Mouse (Mus musculus) erythroblast, embryonic 14.5 days (primary cell): ENCODE data around the gene Ipo8. TPM values are rescaled to one million over a fixed set of nuclear protein-coding genes. Genes with fewer than 3 reads are reported as not detected.
A peak's percentile ranks its signal among the peaks of the same experiment; 100 is the strongest.

ENCODE experiments used
- H3K27me3 ChIP-seq: 2 replicates; pipeline ENCODE4 v1.6.1; 2012; ENCODE audit warnings: inconsistent platforms; ENCODE audit not compliant: control insufficient read depth
- H3K36me3 ChIP-seq: 2 replicates; pipeline ENCODE4 v1.6.1; 2012; ENCODE audit warnings: mild to moderate bottlenecking, inconsistent platforms; ENCODE audit not compliant: control insufficient read depth
- H3K4me1 ChIP-seq: 2 replicates; pipeline ENCODE4 v1.6.1; 2012; ENCODE audit warnings: inconsistent platforms; ENCODE audit not compliant: control insufficient read depth
- H3K4me3 ChIP-seq: replicated peaks from 2 replicates; pipeline ENCODE3; 2012; ENCODE audit warnings: moderate library complexity, mild to moderate bottlenecking, inconsistent platforms
- H3K9me3 ChIP-seq: 2 replicates; pipeline ENCODE4 v1.6.1; 2012; ENCODE audit warnings: low read length, inconsistent platforms, mixed read lengths; ENCODE audit not compliant: control insufficient read depth
- GATA1 ChIP-seq: IDR thresholded peaks from 2 replicates; pipeline ENCODE4 v1.6.1; 2012; ENCODE audit warnings: low read length, inconsistent platforms, mixed read lengths
- TAL1 ChIP-seq: IDR thresholded peaks from 3 replicates; pipeline ENCODE4 v1.6.1; 2012; ENCODE audit warnings: low read length, inconsistent platforms, mixed read lengths
- polyA plus RNA-seq: library from polyadenylated mRNA; stranded (reverse); fragments of >175 nt; gene quantifications from 2 replicates; pipeline ENCODE4 v1.2.3, GENCODE M21; 2012

Gene Ipo8
- 0.09 and 0.10 TPM in 2 replicates for polyA plus RNA-seq

DNA sequence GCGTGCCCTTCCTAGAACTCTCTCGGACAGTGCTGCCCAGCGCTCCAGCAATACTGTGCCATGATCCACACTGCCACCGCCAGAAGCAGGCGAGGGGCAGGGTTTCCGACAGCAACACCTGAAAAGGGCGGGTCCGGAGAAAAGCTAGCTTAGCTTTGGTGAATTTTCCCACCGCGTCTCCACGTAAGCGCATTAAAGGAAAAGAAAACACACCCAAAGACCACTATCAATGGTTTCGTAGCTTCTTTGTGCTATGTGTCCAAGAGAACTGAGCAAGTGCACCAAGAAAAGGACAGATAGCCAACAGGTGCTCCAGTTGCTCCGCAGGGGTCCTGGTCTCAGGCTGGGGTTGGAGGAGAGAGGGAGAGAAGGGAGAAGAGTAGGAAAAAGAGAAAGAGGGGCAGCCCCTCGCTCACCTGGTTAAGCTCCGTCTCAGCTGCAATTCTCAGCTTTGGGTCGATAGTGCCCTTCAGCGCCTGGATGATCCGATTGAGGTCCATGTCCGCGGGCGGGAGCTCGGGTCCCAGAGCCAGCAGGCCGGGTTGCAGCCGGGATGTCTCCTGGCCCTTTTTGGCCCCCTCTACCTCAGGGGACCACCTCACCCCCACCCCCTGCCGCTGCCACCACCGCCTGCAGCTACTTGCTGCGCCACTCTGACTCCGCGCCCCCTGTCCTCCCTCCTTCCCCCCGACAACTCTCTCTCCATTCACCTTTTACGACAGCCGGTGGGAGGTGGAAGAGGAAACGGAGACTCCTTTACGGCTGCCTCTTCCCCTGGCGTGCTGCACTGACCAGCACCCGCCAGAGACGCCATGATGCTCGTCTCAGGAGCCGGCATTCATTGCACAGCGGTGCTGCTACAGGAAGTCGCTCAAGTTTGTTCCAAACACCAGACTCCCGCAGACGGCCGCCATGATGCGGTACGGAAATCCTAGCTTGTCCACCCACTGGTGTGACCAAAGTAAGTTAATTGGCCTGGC lies at the start of gene Ipo8:
Gene Ipo8, minus strand, starts transcription at position 720 of the 980 bp plus-strand sequence.
- Histone ChIP-seq H3K4me1 (peaks cover 25% of the 10 kb centered on the region), H3K9me3 (peaks cover 3% of the 10 kb centered on the region; the same call in 1 of the 2 replicates), H3K36me3 (peaks cover 7% of the 10 kb centered on the region), H3K4me3 (peak within 1 kb of the TSS; percentile 94), H3K27me3 (no peaks in the 10 kb centered on the region)
- no peak for TF ChIP-seq GATA1
- TF ChIP-seq TAL1 = no peak

DNA sequence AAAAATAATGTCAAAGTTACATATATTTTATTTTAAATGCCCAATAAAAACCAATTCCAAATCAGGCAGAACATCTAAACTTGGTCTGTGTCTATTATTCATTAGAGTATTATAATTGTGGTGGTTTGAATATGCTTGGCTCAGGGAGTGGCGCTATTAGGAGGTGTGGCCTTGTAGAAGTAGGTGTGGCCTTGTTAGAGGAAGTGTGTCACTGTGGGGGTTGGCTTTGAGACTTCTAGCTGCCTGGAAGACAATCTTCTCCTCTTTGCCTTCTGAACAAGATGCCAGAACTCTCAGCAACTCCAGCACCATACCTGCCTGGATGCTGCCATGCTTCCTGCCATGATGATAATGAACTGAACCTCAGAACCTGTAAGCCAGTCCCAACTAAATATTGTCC lies 42.6 kb upstream of the Ipo8 start:
- Histone ChIP-seq H3K36me3 (peaks cover 9% of the 10 kb centered on the region), H3K4me1 (no peaks in the 10 kb centered on the region), H3K27me3 (no peaks in the 10 kb centered on the region), H3K9me3 (no peaks in the 10 kb centered on the region), H3K4me3 (no peak overlapping the region)
- TF ChIP-seq TAL1 (no peak), GATA1 (no peak)

DNA sequence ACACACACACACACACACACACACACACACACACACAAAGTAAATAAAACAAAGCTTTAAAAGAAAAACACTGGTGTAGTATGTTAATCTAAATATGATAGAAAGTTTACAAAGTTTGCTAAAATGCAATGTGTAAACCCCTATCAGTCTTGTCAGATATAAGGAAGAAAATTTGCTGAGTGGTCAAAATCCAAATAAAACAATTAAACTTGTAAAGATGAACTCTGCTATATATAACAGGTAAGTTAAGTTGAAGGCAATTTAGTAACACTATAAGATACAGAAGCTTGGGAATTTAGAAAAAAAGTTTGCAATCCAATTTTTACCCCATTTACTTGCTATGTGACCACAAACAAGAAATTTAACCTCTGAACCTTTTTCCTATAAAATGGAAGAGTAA lies 14.4 kb upstream of the Ipo8 start:
- Histone ChIP-seq H3K4me3 (no peak overlapping the region), H3K9me3 (no peaks in the 10 kb centered on the region), H3K4me1 (no peaks in the 10 kb centered on the region), H3K36me3 (peaks cover 9% of the 10 kb centered on the region), H3K27me3 (no peaks in the 10 kb centered on the region)
- TF ChIP-seq TAL1 = no peak
- TF ChIP-seq GATA1 = no peak

DNA sequence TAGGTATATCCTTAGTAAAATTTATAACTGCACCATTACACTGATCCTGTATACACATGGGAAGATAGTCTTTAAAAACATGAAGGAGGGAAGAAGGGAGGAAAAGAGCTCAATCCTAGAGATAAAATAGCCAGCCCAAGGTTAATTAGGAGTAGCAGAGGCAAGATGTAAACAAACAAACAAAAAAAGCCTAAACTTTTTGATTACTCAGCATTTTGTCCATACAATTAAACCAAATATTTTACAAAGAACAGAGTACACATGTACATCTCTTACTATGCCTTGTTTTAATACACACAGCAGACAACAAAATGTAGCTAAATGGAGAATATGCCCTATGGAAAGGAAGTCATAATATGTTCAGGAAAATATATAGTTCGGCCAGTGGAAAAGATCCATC lies 10.5 kb upstream of the Ipo8 start:
- Histone ChIP-seq H3K27me3 (no peaks in the 10 kb centered on the region), H3K4me1 (no peaks in the 10 kb centered on the region), H3K36me3 (peaks cover 7% of the 10 kb centered on the region), H3K9me3 (no peaks in the 10 kb centered on the region), H3K4me3 (no peak overlapping the region)
- no peak for TF ChIP-seq TAL1

DNA sequence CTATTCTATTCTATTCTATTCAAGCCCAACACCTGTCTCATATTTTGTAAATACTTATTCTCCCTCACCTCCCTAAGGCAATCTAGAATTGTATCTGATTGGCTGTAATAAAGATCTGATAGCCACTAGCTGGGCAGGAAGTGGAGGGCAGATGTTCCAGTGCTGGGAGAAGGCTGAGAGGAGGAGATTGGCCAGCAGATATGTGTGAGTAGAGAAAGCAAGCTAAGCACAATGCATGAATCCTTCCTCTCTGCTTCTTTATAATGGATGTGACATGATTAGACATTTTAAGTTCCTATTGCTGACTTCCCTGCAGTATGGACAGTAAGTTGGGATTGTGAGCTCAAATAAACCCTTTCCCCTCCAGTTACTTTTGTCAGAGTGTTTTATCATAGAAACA lies 7.2 kb upstream of the Ipo8 start:
- TF ChIP-seq GATA1 (no peak), TAL1 (no peak)
- no peak overlapping the region for H3K4me3 ChIP-seq
- no peaks in the 10 kb centered on the region for H3K27me3 ChIP-seq
- no peaks in the 10 kb centered on the region for H3K4me1 ChIP-seq
- peaks cover 7% of the 10 kb centered on the region for H3K36me3 ChIP-seq
- H3K9me3 ChIP-seq = peaks cover 3% of the 10 kb centered on the region; the same call in 1 of the 2 replicates

DNA sequence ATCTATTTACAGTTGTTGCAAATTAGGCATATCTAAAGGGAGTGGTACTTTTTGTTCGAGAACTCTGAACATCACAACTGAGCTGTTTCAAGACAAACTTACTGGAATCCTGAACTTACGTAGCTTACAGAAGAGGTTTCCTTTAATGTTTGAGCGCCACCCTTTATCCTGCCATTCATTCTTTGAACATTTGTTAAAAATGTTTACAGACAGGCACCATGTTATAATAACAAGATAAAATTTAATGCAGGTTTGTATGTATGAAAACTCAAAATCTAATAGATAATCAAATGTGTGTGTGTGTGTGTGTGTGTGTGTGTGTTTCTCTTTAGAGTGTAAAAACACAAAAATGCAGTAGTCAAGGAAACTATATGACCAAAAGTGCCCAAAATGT lies 458 bp upstream of the Ipo8 start:
- peaks cover 3% of the 10 kb centered on the region; the same call in 1 of the 2 replicates for H3K9me3 ChIP-seq
- peaks cover 23% of the 10 kb centered on the region for H3K4me1 ChIP-seq
- TF ChIP-seq TAL1 = no peak
- TF ChIP-seq GATA1 = no peak
- peak overlapping the region; percentile 94 for H3K4me3 ChIP-seq
- peaks cover 7% of the 10 kb centered on the region for H3K36me3 ChIP-seq
- no peaks in the 10 kb centered on the region for H3K27me3 ChIP-seq

DNA sequence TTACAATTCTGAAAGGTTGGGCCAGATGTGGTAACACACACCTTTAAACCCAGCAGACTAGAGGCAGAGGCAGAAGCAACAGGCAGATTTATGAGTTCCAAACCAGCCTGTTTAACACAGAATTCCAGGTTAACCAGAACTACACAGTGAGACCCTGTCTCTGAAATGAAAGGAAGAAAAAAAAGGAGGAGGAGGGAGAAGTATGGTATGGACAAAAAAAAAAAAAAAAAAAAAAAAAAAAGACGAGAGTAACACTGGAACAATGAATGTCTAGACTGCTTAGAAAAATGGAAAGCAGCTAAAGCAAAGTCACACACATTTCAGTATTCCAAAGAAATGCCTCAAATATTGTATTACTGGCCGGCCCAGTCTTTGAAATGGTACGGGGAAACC lies 916 bp downstream of the Ipo8 start:
- Histone ChIP-seq H3K9me3 (peaks cover 3% of the 10 kb centered on the region; the same call in 1 of the 2 replicates), H3K4me3 (peak overlapping the region; percentile 94), H3K36me3 (peaks cover 7% of the 10 kb centered on the region), H3K4me1 (peaks cover 25% of the 10 kb centered on the region), H3K27me3 (no peaks in the 10 kb centered on the region)
- TF ChIP-seq TAL1 = no peak
- no peak for TF ChIP-seq GATA1

DNA sequence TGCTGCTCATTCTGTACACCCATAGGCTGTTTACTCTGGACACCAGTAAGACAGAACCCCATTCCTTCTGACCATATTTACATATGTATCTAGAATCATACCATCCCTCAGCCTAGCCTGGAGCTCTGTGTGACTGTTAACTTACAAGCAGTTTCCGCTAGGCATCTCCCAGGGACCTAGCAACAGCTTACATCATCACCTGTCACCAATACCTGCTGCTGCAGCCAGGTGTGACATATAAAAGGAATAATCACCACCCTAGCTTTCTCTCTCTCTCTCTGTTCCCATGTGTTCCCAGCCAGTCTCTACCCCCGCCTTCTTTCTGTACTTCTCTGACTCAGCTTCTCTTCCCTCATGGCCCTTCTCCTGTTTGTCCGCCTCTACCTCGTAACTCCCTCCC lies 5.1 kb downstream of the Ipo8 start:
- TF ChIP-seq GATA1 (no peak), TAL1 (no peak)
- H3K4me3 ChIP-seq = no peak overlapping the region
- no peaks in the 10 kb centered on the region for H3K9me3 ChIP-seq
- H3K27me3 ChIP-seq = no peaks in the 10 kb centered on the region
- peaks cover 15% of the 10 kb centered on the region for H3K36me3 ChIP-seq
- H3K4me1 ChIP-seq = peaks cover 17% of the 10 kb centered on the region

DNA sequence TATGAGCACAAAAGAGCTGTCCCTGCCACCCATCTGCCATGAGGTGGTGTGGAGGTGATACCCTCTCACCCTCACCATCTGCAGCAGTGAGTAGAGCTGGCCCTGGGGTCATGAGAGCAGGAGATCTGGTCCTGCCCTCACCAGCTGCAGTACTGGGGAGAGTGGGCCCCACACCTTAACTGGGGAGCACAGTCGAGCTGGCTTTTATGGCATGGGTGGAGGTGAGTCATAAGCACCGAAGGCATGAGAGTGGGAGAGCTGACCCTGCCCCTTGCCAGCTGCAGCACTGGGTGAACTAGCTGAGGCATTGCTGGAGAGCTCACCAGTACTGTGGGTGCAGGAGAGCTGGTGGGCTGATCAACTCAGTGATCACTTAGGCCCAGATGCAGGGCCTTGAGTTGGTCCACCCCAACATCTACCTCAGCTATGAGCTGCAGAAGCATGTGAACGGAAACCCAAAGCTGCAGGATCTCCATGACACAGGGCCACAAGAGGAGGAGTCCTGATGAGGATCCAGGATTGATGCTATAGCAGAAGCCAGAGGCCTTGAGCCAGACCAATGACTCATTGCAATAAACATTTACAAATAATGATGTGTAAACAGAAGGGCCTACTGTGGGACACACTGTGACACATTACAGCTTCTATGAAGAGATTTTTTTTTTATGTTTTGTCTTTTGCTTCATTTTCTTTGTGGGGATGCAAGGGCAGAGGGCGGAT lies 12.5 kb downstream of the Ipo8 start:
- Histone ChIP-seq H3K4me3 (no peak overlapping the region), H3K4me1 (no peaks in the 10 kb centered on the region), H3K9me3 (no peaks in the 10 kb centered on the region), H3K27me3 (no peaks in the 10 kb centered on the region), H3K36me3 (peaks cover 55% of the 10 kb centered on the region)
- TF ChIP-seq TAL1 = no peak
- no peak for TF ChIP-seq GATA1
